Mouse (Mus musculus): ENCODE measurements at regions not wholly inside any gene's neighbourhood (a gene's known extent, or its start where the extent isn't known, plus 50 kb on each side); places are given as distances from the start of the nearest gene placed in this dataset.
"Not testable (repeated sequence)": the region's sequence is repeated elsewhere in the genome, so short reads cannot be mapped to it uniquely, and the experiment has no call there.

DNA sequence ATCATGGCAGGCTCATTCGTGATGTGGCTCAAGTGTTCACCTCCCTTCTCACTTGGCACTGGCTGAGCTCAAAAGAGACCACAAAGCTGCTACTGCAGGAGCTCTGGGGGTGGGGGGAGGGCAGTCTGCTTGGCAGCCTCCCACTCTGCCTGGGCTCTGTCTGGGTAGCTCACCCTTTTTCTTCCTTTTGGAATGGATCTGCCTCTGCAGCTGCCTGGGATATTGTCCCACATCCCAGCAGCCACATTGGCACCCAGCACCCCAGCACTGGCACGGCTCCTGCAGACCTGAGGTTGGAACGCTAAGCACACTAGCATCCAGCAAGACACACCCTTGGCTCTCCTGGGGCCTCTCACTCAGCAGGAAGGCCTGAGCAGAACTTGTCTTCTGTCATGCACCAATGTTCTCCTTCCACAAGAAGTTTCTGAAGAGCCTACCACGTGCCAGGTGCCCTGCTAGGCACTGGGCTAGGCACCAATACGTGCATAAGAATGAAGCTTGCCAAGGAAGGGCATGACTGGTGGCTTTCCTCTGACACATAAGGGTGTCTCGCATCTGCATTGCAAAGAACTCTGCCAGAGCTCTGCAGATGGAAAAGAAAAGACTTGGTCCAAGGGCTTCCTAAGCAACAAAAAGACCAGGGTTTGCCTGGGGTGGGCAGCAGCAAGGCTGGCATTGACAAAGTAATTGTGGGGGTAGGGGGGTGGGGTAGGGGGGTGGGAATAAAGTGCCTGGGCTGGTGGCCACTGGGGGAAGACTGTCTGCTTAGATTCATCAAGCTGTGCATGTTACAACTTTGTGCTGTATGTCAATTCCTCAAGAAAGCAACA, 112.1 kb upstream of the Sipa1l1 start:
- not testable (repeated sequence) for H3K27ac ChIP-seq (ENCODE audit: insufficient read depth, low read depth, low read length); H3K4me3 ChIP-seq (ENCODE audit: insufficient read depth, low read depth, low read length); H3K36me3 ChIP-seq (ENCODE audit: control insufficient read depth, insufficient read depth, low read length); DNase-seq; H3K4me1 ChIP-seq (ENCODE audit: control insufficient read depth, insufficient read depth, low read length); H3K27me3 ChIP-seq (replicated peaks; ENCODE audit: control insufficient read depth, insufficient read depth, low read length)
- WGBS, result no CpG with 5 or more reads among the region's 6 CpGs

DNA sequence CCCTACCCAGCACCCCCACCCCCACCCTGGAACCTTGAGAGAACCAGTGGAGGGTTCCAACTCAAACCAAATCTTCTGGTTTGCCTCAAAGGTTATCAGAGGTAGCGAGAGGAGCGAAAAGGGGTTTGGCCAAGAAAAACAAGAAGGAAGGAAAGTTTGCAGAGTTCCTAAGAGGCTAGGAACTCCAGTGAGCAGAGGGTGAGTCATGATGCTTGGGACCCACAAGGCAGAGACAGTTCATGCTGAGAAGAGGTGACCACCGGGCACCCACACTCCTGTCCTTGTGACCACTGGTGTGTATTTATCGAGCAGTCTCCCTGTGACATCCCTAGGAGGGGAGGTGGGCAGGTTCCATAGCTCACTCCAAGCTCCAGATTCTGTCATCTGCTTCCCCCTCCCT, 104.1 kb upstream of the Sipa1l1 start:
- no peak for DNase-seq
- TF ChIP-seq POLR2A (IDR thresholded peaks at IDR 0.05; ENCODE audit: low read depth, low read length) (no peak), CTCF (conservative IDR thresholded peaks at IDR 0.05; ENCODE audit: insufficient read depth, insufficient read length, low read depth, low read length) (no peak)
- Histone ChIP-seq H3K27me3 (replicated peaks; ENCODE audit: control insufficient read depth, insufficient read depth, low read length) (no peaks in the 10 kb centered on the region), H3K27ac (ENCODE audit: insufficient read depth, low read depth, low read length) (no peak overlapping the region), H3K36me3 (ENCODE audit: control insufficient read depth, insufficient read depth, low read length) (no peaks in the 10 kb centered on the region), H3K4me3 (ENCODE audit: insufficient read depth, low read depth, low read length) (no peak overlapping the region), H3K4me1 (ENCODE audit: control insufficient read depth, insufficient read depth, low read length) (no peaks in the 10 kb centered on the region)
- WGBS, result 76% methylated on average over 4 of the region's 4 CpGs

DNA sequence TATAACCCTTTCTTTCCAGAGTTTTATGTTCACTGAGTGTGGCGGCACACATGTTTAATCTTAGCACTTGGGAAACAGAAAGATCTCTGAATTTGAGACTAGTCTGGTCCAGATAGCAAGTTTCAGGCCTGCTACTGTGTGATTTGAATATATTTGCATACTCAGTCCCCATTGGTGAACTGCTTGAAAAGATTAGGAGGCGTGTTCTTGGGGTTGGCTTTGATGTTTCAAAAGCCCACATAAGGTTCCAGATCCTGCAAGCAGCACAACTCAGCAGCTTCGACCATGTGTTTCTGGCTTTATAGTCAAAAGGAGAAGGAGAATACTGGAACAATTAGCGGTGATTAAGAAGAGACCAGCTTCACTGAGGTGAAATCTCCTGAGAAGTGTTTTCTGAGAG, 102.3 kb upstream of the Sipa1l1 start:
- Histone ChIP-seq H3K36me3 (ENCODE audit: control insufficient read depth, insufficient read depth, low read length) (no peaks in the 10 kb centered on the region), H3K4me1 (ENCODE audit: control insufficient read depth, insufficient read depth, low read length) (no peaks in the 10 kb centered on the region), H3K4me3 (ENCODE audit: insufficient read depth, low read depth, low read length) (no peak overlapping the region), H3K27ac (ENCODE audit: insufficient read depth, low read depth, low read length) (no peak overlapping the region), H3K27me3 (replicated peaks; ENCODE audit: control insufficient read depth, insufficient read depth, low read length) (no peaks in the 10 kb centered on the region)
- DNase-seq, result peak; percentile 7
- no peak for TF ChIP-seq CTCF (conservative IDR thresholded peaks at IDR 0.05; ENCODE audit: insufficient read depth, insufficient read length, low read depth, low read length)
- TF ChIP-seq POLR2A (IDR thresholded peaks at IDR 0.05; ENCODE audit: low read depth, low read length), result no peak
- WGBS, result 48% methylated on average over 4 of the region's 4 CpGs

- 80% methylated on average over 9 of the region's 9 CpGs for WGBS
- Histone ChIP-seq H3K27ac (ENCODE audit: insufficient read depth, low read depth, low read length) (no peak overlapping the region), H3K4me3 (ENCODE audit: insufficient read depth, low read depth, low read length) (no peak overlapping the region), H3K4me1 (ENCODE audit: control insufficient read depth, insufficient read depth, low read length) (no peaks in the 10 kb centered on the region), H3K27me3 (replicated peaks; ENCODE audit: control insufficient read depth, insufficient read depth, low read length) (no peaks in the 10 kb centered on the region), H3K36me3 (ENCODE audit: control insufficient read depth, insufficient read depth, low read length) (no peaks in the 10 kb centered on the region)
- DNase-seq, result no peak
- no peak for TF ChIP-seq CTCF (conservative IDR thresholded peaks at IDR 0.05; ENCODE audit: insufficient read depth, insufficient read length, low read depth, low read length)
- TF ChIP-seq POLR2A (IDR thresholded peaks at IDR 0.05; ENCODE audit: low read depth, low read length), result no peak
These were observed 99.5 kb upstream of the Sipa1l1 start for GRCm38 (mm10) chr12:82069621-82070020.

- DNase-seq, result no peak
- Histone ChIP-seq H3K27me3 (replicated peaks; ENCODE audit: control insufficient read depth, insufficient read depth, low read length) (no peaks in the 10 kb centered on the region), H3K36me3 (ENCODE audit: control insufficient read depth, insufficient read depth, low read length) (no peaks in the 10 kb centered on the region), H3K4me3 (ENCODE audit: insufficient read depth, low read depth, low read length) (no peak overlapping the region), H3K27ac (ENCODE audit: insufficient read depth, low read depth, low read length) (no peak overlapping the region), H3K4me1 (ENCODE audit: control insufficient read depth, insufficient read depth, low read length) (no peaks in the 10 kb centered on the region)
- TF ChIP-seq CTCF (conservative IDR thresholded peaks at IDR 0.05; ENCODE audit: insufficient read depth, insufficient read length, low read depth, low read length), result no peak
- TF ChIP-seq POLR2A (IDR thresholded peaks at IDR 0.05; ENCODE audit: low read depth, low read length), result no peak
- WGBS, result 65% methylated on average over 13 of the region's 13 CpGs
These were observed 96.2 kb upstream of the Sipa1l1 start for GRCm38 (mm10) chr12:82072810-82073465.

DNA sequence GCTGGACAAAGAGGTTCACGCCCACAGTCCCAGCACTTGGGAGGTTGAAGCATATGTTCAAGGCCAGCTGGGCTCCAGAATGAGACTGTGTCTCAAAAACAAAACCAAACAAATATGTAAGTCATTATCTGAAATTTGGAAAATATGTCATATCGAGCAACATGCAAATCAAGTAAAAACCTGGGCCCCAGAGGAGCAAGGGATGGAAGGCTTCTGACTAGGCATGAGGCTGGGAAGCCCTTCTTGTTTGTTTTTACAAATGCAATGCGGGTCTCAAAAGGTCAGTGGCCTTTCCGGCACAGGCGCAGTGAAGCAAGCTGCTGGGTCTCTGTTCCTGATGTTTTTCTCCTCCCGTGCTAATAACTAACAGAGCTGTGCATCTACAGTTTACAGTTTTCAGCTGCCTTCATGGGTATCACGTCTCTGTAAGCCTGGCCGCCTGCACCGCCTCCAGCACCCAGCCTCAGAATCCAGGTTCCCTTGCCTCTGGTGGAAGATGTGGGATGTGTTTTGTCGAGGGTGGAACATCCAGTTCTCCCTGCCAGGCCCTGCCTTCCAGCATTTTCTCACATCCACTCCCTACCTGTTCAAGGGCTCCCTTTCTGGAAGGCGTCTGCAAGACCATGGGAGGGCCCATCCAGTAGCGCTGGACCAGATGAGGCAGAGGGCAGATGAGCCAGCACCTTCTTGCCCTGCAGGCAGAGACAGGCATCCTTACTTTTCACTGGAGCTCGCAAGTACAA, 93.5 kb upstream of the Sipa1l1 start:
- no peaks in the 10 kb centered on the region for H3K36me3 ChIP-seq (ENCODE audit: control insufficient read depth, insufficient read depth, low read length)
- DNase-seq, result no peak
- H3K4me3 ChIP-seq (ENCODE audit: insufficient read depth, low read depth, low read length), result no peak overlapping the region
- H3K4me1 ChIP-seq (ENCODE audit: control insufficient read depth, insufficient read depth, low read length), result no peaks in the 10 kb centered on the region
- no peak overlapping the region for H3K27ac ChIP-seq (ENCODE audit: insufficient read depth, low read depth, low read length)
- no peak for TF ChIP-seq POLR2A (IDR thresholded peaks at IDR 0.05; ENCODE audit: low read depth, low read length)
- no peak for TF ChIP-seq CTCF (conservative IDR thresholded peaks at IDR 0.05; ENCODE audit: insufficient read depth, insufficient read length, low read depth, low read length)
- no peaks in the 10 kb centered on the region for H3K27me3 ChIP-seq (replicated peaks; ENCODE audit: control insufficient read depth, insufficient read depth, low read length)
- WGBS, result 51% methylated on average over 13 of the region's 13 CpGs

- TF ChIP-seq POLR2A (IDR thresholded peaks at IDR 0.05; ENCODE audit: low read depth, low read length), result no peak
- TF ChIP-seq CTCF (conservative IDR thresholded peaks at IDR 0.05; ENCODE audit: insufficient read depth, insufficient read length, low read depth, low read length), result no peak
- Histone ChIP-seq H3K36me3 (ENCODE audit: control insufficient read depth, insufficient read depth, low read length) (no peaks in the 10 kb centered on the region), H3K4me1 (ENCODE audit: control insufficient read depth, insufficient read depth, low read length) (no peaks in the 10 kb centered on the region), H3K27me3 (replicated peaks; ENCODE audit: control insufficient read depth, insufficient read depth, low read length) (no peaks in the 10 kb centered on the region), H3K4me3 (ENCODE audit: insufficient read depth, low read depth, low read length) (no peak overlapping the region), H3K27ac (ENCODE audit: insufficient read depth, low read depth, low read length) (no peak overlapping the region)
- DNase-seq, result no peak
- WGBS, result 71% methylated on average over 8 of the region's 8 CpGs
These were observed 92.4 kb upstream of the Sipa1l1 start for GRCm38 (mm10) chr12:82076766-82077165.

All from kidney, adult 2 months (tissue).